Mouse (Mus musculus) kidney, postnatal 0 days (tissue): ENCODE measurements at regions not wholly inside any gene's neighbourhood (a gene's known extent, or its start where the extent isn't known, plus 50 kb on each side); places are given as distances from the start of the nearest gene placed in this dataset.

Experiments
- ATAC-seq: fragments of 200-750 bp; cut with Nextera tagmentation; replicated peaks from 2 replicates; pipeline ENCODE4 v1.8.0; 2017; ENCODE audit warnings: low read depth, moderate number of reproducible peaks, moderate TSS enrichment, moderate library complexity; ENCODE audit not compliant: low FRiP score
- DNase-seq: peaks from one replicate; pipeline ENCODE4 v3.0.0-alpha.2; 2016; ENCODE audit warnings: low spot score
- H3K27ac ChIP-seq: fragments of 300-500 bp; sonication (generic); 2 replicates; pipeline ENCODE4 v1.5.1; 2014; ENCODE audit warnings: mild to moderate bottlenecking
- H3K27me3 ChIP-seq: fragments of 300-500 bp; sonication (generic); 2 replicates; pipeline ENCODE4 v1.6.1; 2014; ENCODE audit warnings: low read length, mixed read lengths; ENCODE audit not compliant: insufficient read depth
- H3K36me3 ChIP-seq: fragments of 300-500 bp; sonication (generic); 2 replicates; pipeline ENCODE4 v1.6.1; 2014; ENCODE audit warnings: low read length, mixed read lengths; ENCODE audit not compliant: insufficient read depth
- H3K4me1 ChIP-seq: fragments of 300-500 bp; sonication (generic); replicated peaks from 2 replicates; pipeline ENCODE4 v1.6.1; 2014; ENCODE audit warnings: antibody characterized with exemption, low read length, mixed read lengths; ENCODE audit not compliant: insufficient read depth
- H3K4me2 ChIP-seq: fragments of 300-500 bp; sonication (generic); 2 replicates; pipeline ENCODE4 v1.6.1; 2014; ENCODE audit warnings: mild to moderate bottlenecking, low read length, moderate library complexity, mixed read lengths
- H3K4me3 ChIP-seq: fragments of 300-500 bp; sonication (generic); replicated peaks from 2 replicates; pipeline ENCODE4 v1.5.1; 2014; ENCODE audit warnings: low read depth, low read length
- H3K9ac ChIP-seq: fragments of 300-500 bp; sonication (generic); 2 replicates; pipeline ENCODE4 v1.6.1; 2014; ENCODE audit warnings: low read depth, low read length
- H3K9me3 ChIP-seq: fragments of 300-500 bp; sonication (generic); replicated peaks from 2 replicates; pipeline ENCODE4 v1.6.1; 2016; ENCODE audit warnings: low read length, inconsistent platforms, mixed read lengths
- CTCF ChIP-seq: IDR thresholded peaks from 2 replicates; pipeline ENCODE4 v1.5.1; 2016; ENCODE audit warnings: antibody characterized with exemption, low read depth, mild to moderate bottlenecking, moderate library complexity
- WGBS: fragments of 180-500 bp; shearing (Covaris S2); extraction: QIAGEN DNeasy Blood & Tissue Kit; methylation state at CpG from one replicate; pipeline ENCODE4 v1.1.7; 2014; 5-methylcytosine and 5-hydroxymethylcytosine counted together

DNA sequence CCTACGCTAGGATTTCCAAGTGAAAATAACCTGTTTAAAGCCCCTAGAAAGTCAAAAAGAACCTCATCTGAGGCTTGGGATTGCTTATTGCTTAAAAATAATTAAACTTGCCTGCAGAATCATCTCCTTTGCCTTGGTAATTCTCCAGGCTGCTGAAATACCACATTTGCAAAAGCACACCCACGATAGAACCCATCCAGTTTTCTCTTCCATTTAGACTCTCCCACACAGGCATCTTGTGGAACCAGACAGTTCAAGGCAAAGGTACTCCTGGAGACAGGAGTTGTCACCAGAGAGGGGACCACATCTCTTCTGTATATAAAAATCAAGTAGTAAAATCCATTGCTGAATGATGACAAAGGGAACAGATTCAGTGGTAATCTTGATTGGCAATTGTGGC, 118.8 kb upstream of the Egfl6 start:
- TF ChIP-seq CTCF: no peak
- H3K9me3 ChIP-seq: no peaks in the 10 kb centered on the region
- no peak overlapping the region for H3K9ac ChIP-seq
- no peak overlapping the region for H3K4me2 ChIP-seq
- H3K27me3 ChIP-seq: no peaks in the 10 kb centered on the region
- no peak overlapping the region for H3K27ac ChIP-seq
- ATAC-seq: no peak
- no peak for DNase-seq
- no peaks in the 10 kb centered on the region for H3K4me1 ChIP-seq
- no peaks in the 10 kb centered on the region for H3K36me3 ChIP-seq
- 85% methylated on average over 2 of the region's 2 CpGs for WGBS
- no peak overlapping the region for H3K4me3 ChIP-seq

DNA sequence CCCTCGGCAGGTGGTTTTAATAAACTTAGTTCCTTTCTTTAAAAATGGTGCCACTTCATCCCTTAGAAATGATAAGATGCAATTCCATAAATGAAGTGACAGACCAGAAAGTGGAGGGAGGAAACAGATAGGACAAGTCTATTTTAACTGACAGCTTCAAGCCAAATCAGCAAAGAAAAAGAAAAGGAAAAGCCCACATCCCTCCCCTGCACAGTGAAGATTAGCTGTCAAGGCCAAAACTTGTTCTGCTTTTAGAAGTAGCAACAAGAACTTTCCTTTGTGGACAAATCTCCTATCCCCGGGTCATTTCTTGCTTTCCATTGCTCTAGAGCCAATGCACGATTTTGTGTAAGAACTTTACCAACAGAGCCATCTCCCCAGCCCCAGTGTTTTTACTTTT, 108.7 kb upstream of the Egfl6 start:
- TF ChIP-seq CTCF: no peak
- H3K27ac ChIP-seq: no peak overlapping the region
- no peaks in the 10 kb centered on the region for H3K27me3 ChIP-seq
- H3K4me2 ChIP-seq: no peak overlapping the region
- H3K9ac ChIP-seq: no peak overlapping the region
- ATAC-seq: no peak
- no peaks in the 10 kb centered on the region for H3K4me1 ChIP-seq
- 87% methylated on average over 3 of the region's 3 CpGs for WGBS
- H3K36me3 ChIP-seq: no peaks in the 10 kb centered on the region
- no peak for DNase-seq
- no peaks in the 10 kb centered on the region for H3K9me3 ChIP-seq
- no peak overlapping the region for H3K4me3 ChIP-seq

DNA sequence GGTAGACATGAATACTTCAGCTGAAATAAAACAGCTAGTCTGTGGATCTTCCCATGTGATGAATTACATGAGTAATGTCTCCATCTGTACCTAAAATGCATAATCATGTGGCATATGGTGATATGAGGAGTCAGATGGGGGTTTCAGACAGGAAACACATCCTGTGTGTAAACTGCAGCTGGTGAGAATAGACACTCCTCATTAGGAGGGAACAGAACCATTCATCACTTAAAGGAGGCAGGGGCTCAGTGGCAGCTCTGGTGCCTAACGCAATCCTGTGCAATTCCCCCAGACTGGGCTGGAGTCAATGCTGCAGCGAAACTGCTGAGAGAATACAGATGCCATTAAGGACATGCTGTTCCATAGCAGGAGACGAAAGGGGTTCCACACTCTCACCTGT, 103.3 kb upstream of the Egfl6 start:
- Histone ChIP-seq H3K27me3 (no peaks in the 10 kb centered on the region), H3K4me3 (no peak overlapping the region), H3K9me3 (no peaks in the 10 kb centered on the region), H3K4me1 (no peaks in the 10 kb centered on the region), H3K4me2 (no peak overlapping the region), H3K9ac (no peak overlapping the region), H3K27ac (no peak overlapping the region), H3K36me3 (no peaks in the 10 kb centered on the region)
- no peak for ATAC-seq
- WGBS: 70% methylated on average over 3 of the region's 3 CpGs
- TF ChIP-seq CTCF: no peak
- DNase-seq: peak; percentile 3

DNA sequence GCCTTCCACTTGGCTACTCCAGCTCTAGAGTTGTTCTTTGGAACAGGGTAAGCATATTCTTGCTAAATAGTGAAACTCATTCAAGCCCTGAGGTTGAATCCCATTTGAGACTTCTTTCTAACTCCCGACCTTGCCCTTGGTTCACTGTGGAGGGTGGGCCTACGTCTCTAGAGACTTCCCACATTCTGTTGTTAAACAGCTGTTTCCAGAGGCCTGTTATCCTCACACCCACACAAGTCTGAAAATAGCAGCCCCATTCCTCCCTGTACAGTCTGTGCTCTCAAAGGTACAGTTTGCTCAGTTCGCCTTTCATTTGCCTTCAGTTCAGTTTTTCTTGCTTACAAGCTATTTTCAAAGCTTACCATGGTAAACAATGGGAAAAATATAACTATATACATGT, 87.9 kb upstream of the Egfl6 start:
- DNase-seq (no peak), ATAC-seq (no peak)
- Histone ChIP-seq H3K36me3 (no peaks in the 10 kb centered on the region), H3K27ac (no peak overlapping the region), H3K9me3 (no peaks in the 10 kb centered on the region), H3K4me3 (no peak overlapping the region), H3K4me2 (no peak overlapping the region), H3K9ac (no peak overlapping the region), H3K4me1 (no peaks in the 10 kb centered on the region), H3K27me3 (peaks cover 2% of the 10 kb centered on the region; the same call in 1 of the 2 replicates)
- WGBS: 64% methylated on average over 3 of the region's 3 CpGs
- no peak for TF ChIP-seq CTCF

DNA sequence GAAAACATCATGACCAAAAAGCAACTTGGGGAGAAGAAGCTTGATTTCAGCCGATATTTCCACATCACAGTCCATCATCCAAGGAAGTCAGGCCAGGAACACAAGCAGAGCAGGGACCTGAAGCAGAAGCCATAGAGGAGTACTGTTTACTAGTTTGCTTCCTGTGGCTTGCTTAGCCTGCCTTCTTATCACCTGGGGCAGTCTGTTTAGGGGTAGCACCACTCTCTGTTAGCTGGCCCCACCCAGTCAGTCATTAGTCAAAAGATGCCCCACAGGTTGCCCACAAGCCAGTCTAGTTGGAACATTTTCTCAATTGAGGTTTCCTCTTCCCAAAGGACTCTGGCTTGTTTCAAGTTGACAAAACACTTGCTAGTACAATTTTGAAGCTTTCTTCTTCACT, 87.1 kb upstream of the Egfl6 start:
- TF ChIP-seq CTCF: no peak
- H3K27ac ChIP-seq: no peak overlapping the region
- DNase-seq: no peak
- ATAC-seq: no peak
- peaks cover 2% of the 10 kb centered on the region; the same call in 1 of the 2 replicates for H3K27me3 ChIP-seq
- no peak overlapping the region for H3K9ac ChIP-seq
- H3K4me3 ChIP-seq: no peak overlapping the region
- no peak overlapping the region for H3K4me2 ChIP-seq
- H3K4me1 ChIP-seq: no peaks in the 10 kb centered on the region
- H3K9me3 ChIP-seq: no peaks in the 10 kb centered on the region
- WGBS: 91% methylated on average over 1 of the region's 1 CpGs
- H3K36me3 ChIP-seq: no peaks in the 10 kb centered on the region

DNA sequence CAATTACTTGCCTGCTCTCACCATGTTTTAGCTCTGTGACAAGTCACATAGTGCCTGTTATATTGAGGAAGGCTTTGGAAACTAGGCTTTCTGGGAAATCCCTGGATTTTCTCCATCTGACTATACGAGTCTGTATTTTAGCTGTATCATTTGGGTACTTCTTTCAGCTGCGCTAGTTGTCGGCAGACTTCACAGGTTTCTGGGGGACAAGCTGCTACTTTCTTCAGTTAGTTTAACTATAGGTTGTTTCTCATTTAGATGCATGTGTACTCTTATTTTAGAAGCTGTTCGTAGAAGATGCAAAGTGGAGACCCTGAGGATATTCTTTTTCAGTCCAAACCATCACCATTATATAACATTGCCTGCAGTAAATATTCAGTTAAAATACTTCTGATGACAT, 86.3 kb upstream of the Egfl6 start:
- no peaks in the 10 kb centered on the region for H3K36me3 ChIP-seq
- H3K4me1 ChIP-seq: no peaks in the 10 kb centered on the region
- H3K9ac ChIP-seq: no peak overlapping the region
- H3K9me3 ChIP-seq: no peaks in the 10 kb centered on the region
- DNase-seq (no peak), ATAC-seq (no peak)
- TF ChIP-seq CTCF: no peak
- H3K27me3 ChIP-seq: peaks cover 2% of the 10 kb centered on the region; the same call in 1 of the 2 replicates
- no peak overlapping the region for H3K4me3 ChIP-seq
- no peak overlapping the region for H3K27ac ChIP-seq
- H3K4me2 ChIP-seq: no peak overlapping the region
- 92% methylated on average over 4 of the region's 4 CpGs for WGBS

DNA sequence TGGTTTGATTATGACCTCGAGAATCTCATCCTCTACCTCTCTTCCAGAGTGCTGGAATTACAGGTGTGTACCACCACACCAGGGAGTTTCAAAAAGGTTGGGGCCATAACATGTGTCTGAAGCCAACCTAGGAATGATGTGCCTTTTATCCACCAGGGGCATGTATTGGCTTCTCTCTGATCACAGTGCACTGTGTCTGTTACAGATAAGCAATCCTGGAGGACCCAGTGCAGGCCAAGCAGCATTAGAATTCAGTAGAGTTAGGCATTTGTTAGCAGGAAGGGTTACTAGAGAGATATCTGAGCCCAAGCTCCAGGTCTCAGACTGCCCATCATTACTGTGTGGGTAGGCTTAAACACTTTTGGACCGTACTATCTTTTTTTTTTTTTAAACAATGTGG, 80.8 kb upstream of the Egfl6 start:
- H3K4me1 ChIP-seq: no peaks in the 10 kb centered on the region
- ATAC-seq (no peak), DNase-seq (no peak)
- no peak overlapping the region for H3K4me3 ChIP-seq
- H3K9me3 ChIP-seq: no peaks in the 10 kb centered on the region
- H3K4me2 ChIP-seq: no peak overlapping the region
- no peak for TF ChIP-seq CTCF
- H3K27ac ChIP-seq: no peak overlapping the region
- 67% methylated on average over 2 of the region's 2 CpGs for WGBS
- no peaks in the 10 kb centered on the region for H3K36me3 ChIP-seq
- H3K9ac ChIP-seq: no peak overlapping the region
- peaks cover 2% of the 10 kb centered on the region; the same call in 1 of the 2 replicates for H3K27me3 ChIP-seq
